Mouse (Mus musculus) midbrain, embryonic 14.5 days (tissue): ENCODE measurements at regions not wholly inside any gene's neighbourhood (a gene's known extent, or its start where the extent isn't known, plus 50 kb on each side); places are given as distances from the start of the nearest gene placed in this dataset.

Experiments used
- ATAC-seq: fragments of 200-750 bp; cut with Nextera tagmentation; 2 replicates; pipeline ENCODE4 v1.8.0; 2017; ENCODE audit warnings: moderate number of reproducible peaks, moderate library complexity; ENCODE audit not compliant: low FRiP score, low TSS enrichment
- DNase-seq: peaks from one replicate; pipeline ENCODE4 v3.0.0-alpha.2; 2015
- H3K27ac ChIP-seq: fragments of 300-500 bp; sonication (generic); replicated peaks from 2 replicates; pipeline ENCODE4 v1.5.1; 2014; ENCODE audit warnings: mild to moderate bottlenecking, low read depth, low read length, moderate library complexity
- H3K27me3 ChIP-seq: fragments of 300-500 bp; sonication (generic); 2 replicates; pipeline ENCODE4 v1.6.1; 2014; ENCODE audit warnings: low read length, control low read depth, mixed read lengths; ENCODE audit not compliant: control insufficient read depth, insufficient read depth
- H3K36me3 ChIP-seq: fragments of 300-500 bp; sonication (generic); 2 replicates; pipeline ENCODE4 v1.6.1; 2014; ENCODE audit warnings: low read length, control low read depth; ENCODE audit not compliant: control insufficient read depth, insufficient read depth
- H3K4me1 ChIP-seq: fragments of 300-500 bp; sonication (generic); 2 replicates; pipeline ENCODE4 v1.6.1; 2014; ENCODE audit warnings: mild to moderate bottlenecking, antibody characterized with exemption, low read length, control low read depth; ENCODE audit not compliant: control insufficient read depth, insufficient read depth
- H3K4me2 ChIP-seq: fragments of 300-500 bp; sonication (generic); 2 replicates; pipeline ENCODE4 v1.6.1; 2014; ENCODE audit warnings: mild to moderate bottlenecking, low read length, moderate library complexity
- H3K4me3 ChIP-seq: fragments of 300-500 bp; sonication (generic); replicated peaks from 2 replicates; pipeline ENCODE4 v1.5.1; 2014; ENCODE audit warnings: low read depth, low read length
- H3K9ac ChIP-seq: fragments of 300-500 bp; sonication (generic); replicated peaks from 2 replicates; pipeline ENCODE4 v1.6.1; 2014; ENCODE audit warnings: mild to moderate bottlenecking, low read length, moderate library complexity
- H3K9me3 ChIP-seq: fragments of 300-500 bp; sonication (generic); 2 replicates; pipeline ENCODE4 v1.6.1; 2016; ENCODE audit warnings: low read length, control low read depth, mixed read lengths; ENCODE audit not compliant: control insufficient read depth
- WGBS: fragments of 180-500 bp; shearing (Covaris S2); extraction: QIAGEN DNeasy Blood & Tissue Kit; methylation state at CpG from one replicate; pipeline ENCODE4 v1.1.7; 2014; 5-methylcytosine and 5-hydroxymethylcytosine counted together

- no peak overlapping the region for H3K4me2 ChIP-seq
- DNase-seq: peak; percentile 19
Measured at GRCm38 (mm10) chr8:46386553-46386952, 84.3 kb upstream of the Acsl1 start.

DNA sequence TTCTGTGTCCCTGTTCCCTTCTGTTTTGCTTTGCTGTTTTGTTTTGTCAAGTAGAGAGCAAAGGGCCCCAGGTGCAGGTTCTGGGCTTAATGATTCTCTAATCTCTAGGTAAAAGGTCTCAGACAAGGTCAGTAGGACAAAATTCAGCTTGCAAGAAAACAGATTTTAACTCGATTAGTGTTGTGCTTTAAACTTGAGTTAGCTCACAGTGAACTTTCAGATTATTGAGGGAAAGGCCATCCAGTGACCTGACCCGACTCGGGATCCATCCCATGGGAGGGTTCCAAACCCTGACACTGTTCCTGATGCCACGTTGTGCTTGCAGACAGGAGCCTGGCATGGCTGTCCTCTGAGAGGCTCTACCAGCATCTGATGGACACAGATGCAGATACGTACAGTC lies 83.8 kb upstream of the Acsl1 start:
- no peaks in the 10 kb centered on the region for H3K36me3 ChIP-seq
- no peak overlapping the region for H3K27ac ChIP-seq
- H3K4me2 ChIP-seq: no peak overlapping the region
- H3K27me3 ChIP-seq: no peaks in the 10 kb centered on the region
- ATAC-seq: no peak
- no peak overlapping the region for H3K9ac ChIP-seq
- 85% methylated on average over 5 of the region's 5 CpGs for WGBS
- no peak for DNase-seq
- no peaks in the 10 kb centered on the region for H3K9me3 ChIP-seq
- H3K4me1 ChIP-seq: no peaks in the 10 kb centered on the region
- no peak overlapping the region for H3K4me3 ChIP-seq

More at GRCm38 (mm10) chr8:46386553-46386952, 84.3 kb upstream of the Acsl1 start:
- ATAC-seq: no peak
- no peaks in the 10 kb centered on the region for H3K27me3 ChIP-seq
- no peaks in the 10 kb centered on the region for H3K36me3 ChIP-seq
- H3K4me1 ChIP-seq: no peaks in the 10 kb centered on the region
- no peaks in the 10 kb centered on the region for H3K9me3 ChIP-seq
- no peak overlapping the region for H3K4me3 ChIP-seq
- WGBS: 85% methylated on average over 4 of the region's 4 CpGs
- H3K27ac ChIP-seq: no peak overlapping the region
- H3K9ac ChIP-seq: no peak overlapping the region

DNA sequence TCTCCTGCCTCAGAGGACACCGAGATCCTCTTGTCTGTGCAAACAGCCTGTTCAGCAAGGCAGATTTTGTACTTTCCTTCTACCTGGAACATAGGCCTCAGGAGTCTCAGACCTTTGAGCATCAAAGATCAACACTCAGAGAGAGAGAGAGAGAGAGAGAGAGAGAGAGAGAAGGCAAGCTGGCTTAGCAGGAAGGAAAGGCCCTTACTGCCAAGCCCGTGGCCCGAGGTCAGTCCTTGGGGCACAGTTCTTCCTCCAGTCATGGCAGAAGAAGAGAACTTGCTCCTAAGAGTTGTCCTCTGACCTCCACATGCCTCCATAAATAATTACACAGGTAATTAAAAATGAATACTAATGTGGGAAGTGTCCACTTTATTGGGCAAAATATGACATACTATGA lies 82.4 kb upstream of the Acsl1 start:
- DNase-seq: no peak

DNA sequence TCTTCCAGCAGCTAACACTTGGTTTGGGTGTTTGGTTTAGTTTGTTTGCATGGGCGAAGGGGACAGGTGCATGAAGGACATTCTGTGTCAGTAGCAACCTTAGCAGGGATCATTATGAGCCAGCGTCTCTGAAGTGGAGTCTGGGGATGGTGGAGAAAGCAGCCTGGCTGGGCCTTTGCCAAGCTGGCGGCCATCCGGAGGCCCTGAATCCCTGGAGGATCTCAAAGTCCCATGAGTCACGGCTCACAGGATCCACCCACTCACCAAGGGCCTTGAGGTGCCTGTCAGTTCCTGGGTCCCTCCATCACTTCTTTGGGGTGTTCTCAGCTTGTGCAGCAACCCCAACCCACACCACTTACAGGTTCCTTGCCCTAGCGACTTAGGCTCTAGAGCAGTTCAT lies 80.4 kb upstream of the Acsl1 start:
- no peaks in the 10 kb centered on the region for H3K4me1 ChIP-seq
- H3K36me3 ChIP-seq: no peaks in the 10 kb centered on the region
- WGBS: 83% methylated on average over 6 of the region's 6 CpGs
- no peak overlapping the region for H3K4me3 ChIP-seq
- H3K4me2 ChIP-seq: no peak overlapping the region
- H3K27me3 ChIP-seq: no peaks in the 10 kb centered on the region
- no peak for ATAC-seq
- H3K27ac ChIP-seq: no peak overlapping the region
- no peak for DNase-seq
- H3K9ac ChIP-seq: no peak overlapping the region
- no peaks in the 10 kb centered on the region for H3K9me3 ChIP-seq

More for the DNA sequence above, 82.4 kb upstream of the Acsl1 start:
- no peaks in the 10 kb centered on the region for H3K9me3 ChIP-seq
- H3K4me1 ChIP-seq: no peaks in the 10 kb centered on the region
- H3K36me3 ChIP-seq: no peaks in the 10 kb centered on the region
- H3K4me3 ChIP-seq: no peak overlapping the region
- H3K9ac ChIP-seq: no peak overlapping the region
- 87% methylated on average over 3 of the region's 3 CpGs for WGBS
- H3K27me3 ChIP-seq: no peaks in the 10 kb centered on the region
- no peak overlapping the region for H3K4me2 ChIP-seq
- H3K27ac ChIP-seq: no peak overlapping the region
- no peak for ATAC-seq

DNA sequence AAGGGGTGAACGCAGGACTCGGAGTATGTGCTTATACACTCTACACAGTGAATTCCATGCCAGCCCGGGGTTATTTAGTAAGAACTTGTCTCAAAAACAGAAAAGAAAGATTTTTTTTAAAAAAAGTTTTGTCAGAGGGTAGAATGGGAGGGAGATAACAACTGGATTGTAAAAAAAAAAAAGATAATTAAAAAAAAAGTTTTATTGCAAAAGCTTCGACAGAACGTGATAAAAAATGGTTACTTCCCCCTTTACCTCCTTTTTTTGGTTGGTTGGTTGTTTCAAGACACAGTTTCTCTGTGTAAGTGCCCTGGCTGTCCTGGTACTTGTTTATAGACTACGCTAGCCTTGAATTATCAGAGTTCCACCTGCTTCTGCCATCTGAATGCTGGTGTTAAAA lies 79.2 kb upstream of the Acsl1 start:
- no peak for DNase-seq
- Histone ChIP-seq H3K4me1 (no peaks in the 10 kb centered on the region), H3K27me3 (no peaks in the 10 kb centered on the region), H3K9me3 (no peaks in the 10 kb centered on the region), H3K36me3 (no peaks in the 10 kb centered on the region), H3K4me3 (no peak overlapping the region), H3K4me2 (no peak overlapping the region), H3K27ac (no peak overlapping the region), H3K9ac (no peak overlapping the region)
- no peak for ATAC-seq
- 87% methylated on average over 6 of the region's 6 CpGs for WGBS

DNA sequence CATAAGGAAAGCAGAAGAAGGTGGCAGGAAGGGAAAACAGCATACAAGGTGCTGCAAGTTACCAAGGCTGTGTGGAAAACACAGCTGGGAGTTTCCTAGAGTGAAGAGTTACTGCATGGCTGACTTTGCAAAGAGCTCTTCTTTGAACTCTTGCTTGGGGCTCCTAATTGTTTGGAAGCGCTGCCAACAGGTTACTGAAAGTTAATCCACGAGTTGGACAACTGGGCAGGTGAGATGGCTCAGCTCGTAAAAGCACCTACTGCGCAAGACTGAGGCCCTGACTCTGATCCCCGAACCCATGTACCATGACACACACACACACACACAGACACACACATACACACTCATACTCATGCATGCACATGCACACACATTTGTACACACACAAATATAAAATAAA lies 77.5 kb upstream of the Acsl1 start:
- Histone ChIP-seq H3K4me3 (no peak overlapping the region), H3K9me3 (no peaks in the 10 kb centered on the region), H3K9ac (no peak overlapping the region), H3K27me3 (no peaks in the 10 kb centered on the region), H3K4me2 (no peak overlapping the region), H3K36me3 (no peaks in the 10 kb centered on the region), H3K27ac (no peak overlapping the region), H3K4me1 (no peaks in the 10 kb centered on the region)
- ATAC-seq: no peak
- DNase-seq: no peak
- 66% methylated on average over 5 of the region's 5 CpGs for WGBS

- H3K27ac ChIP-seq: no peak overlapping the region
- H3K9me3 ChIP-seq: no peaks in the 10 kb centered on the region
- H3K36me3 ChIP-seq: no peaks in the 10 kb centered on the region
- no peaks in the 10 kb centered on the region for H3K4me1 ChIP-seq
- DNase-seq: no peak
- no peak for ATAC-seq
- 82% methylated on average over 5 of the region's 5 CpGs for WGBS
- no peak overlapping the region for H3K4me3 ChIP-seq
- H3K4me2 ChIP-seq: no peak overlapping the region
- H3K27me3 ChIP-seq: no peaks in the 10 kb centered on the region
- no peak overlapping the region for H3K9ac ChIP-seq
Measured at GRCm38 (mm10) chr8:46394750-46395149, 76.1 kb upstream of the Acsl1 start.

- Histone ChIP-seq H3K36me3 (no peaks in the 10 kb centered on the region), H3K27me3 (no peaks in the 10 kb centered on the region), H3K4me1 (no peaks in the 10 kb centered on the region), H3K27ac (no peak overlapping the region), H3K9me3 (no peaks in the 10 kb centered on the region), H3K4me3 (no peak overlapping the region), H3K9ac (no peak overlapping the region), H3K4me2 (no peak overlapping the region)
- no peak for DNase-seq
- ATAC-seq: no peak
- WGBS: 83% methylated on average over 1 of the region's 1 CpGs
Measured at GRCm38 (mm10) chr8:46395348-46395747, 75.5 kb upstream of the Acsl1 start.

GRCm38 (mm10) chr8:46397081-46397480 lies 73.8 kb upstream of the Acsl1 start:
- Histone ChIP-seq H3K4me2 (no peak overlapping the region), H3K9me3 (no peaks in the 10 kb centered on the region), H3K27me3 (no peaks in the 10 kb centered on the region), H3K36me3 (no peaks in the 10 kb centered on the region), H3K4me3 (no peak overlapping the region), H3K4me1 (no peaks in the 10 kb centered on the region), H3K27ac (no peak overlapping the region), H3K9ac (no peak overlapping the region)
- ATAC-seq (no peak), DNase-seq (no peak)
- 85% methylated on average over 2 of the region's 2 CpGs for WGBS
